Mouse (Mus musculus): Measurements from ENCODE around the gene H2afv.

DNA sequence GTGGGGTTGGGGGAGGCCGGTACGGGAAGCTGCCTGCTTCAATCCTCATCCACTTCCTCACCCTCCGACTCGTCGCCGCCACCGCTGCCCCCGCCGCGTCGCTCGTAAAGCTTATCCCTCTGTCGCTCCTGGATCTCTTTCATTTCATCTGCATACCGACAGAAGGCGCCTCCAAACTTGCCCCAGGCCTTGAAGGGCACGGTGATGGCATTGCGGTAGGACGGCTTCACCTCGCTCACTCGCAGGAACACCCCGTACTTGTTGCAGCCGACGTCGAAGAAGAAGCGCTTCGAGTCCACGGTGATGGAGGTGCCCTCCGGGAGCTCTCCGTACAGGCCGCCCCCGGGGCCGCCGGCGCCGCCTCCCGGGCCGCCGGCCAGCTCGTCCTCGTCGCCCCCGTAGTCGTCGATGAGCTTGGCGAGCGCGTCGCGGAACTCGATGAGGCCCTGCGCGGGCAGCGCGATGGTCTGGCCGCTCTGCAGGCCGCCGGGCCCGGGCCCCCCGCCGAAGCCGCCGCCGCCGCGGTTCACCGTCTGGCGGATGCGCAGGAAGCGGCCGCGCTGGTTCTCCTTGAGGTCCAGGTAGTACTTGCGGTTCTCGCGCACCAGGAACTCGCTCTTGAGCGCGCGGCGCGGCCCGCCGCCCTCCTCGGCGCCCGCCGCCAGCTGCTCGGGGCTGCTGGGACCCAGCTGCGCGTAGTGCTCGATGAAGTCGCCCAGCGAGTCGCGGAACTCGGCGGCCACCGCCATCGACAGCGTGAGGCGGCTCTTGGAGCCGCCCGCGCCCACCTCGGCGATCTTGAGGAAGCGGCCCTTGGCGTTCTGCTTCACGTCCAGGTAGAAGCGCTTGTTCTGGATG is 30.9 kb upstream of the H2afv start:
- TF ChIP-seq MAFK (IDR thresholded peaks at IDR 0.05; ENCODE audit: insufficient read depth, low read depth, low read length) (no peak), CHD2 (IDR thresholded peaks at IDR 0.05; ENCODE audit: low read depth, low read length) (no peak), ZC3H11A (IDR thresholded peaks at IDR 0.05; ENCODE audit: borderline replicate concordance, low read depth, low read length) (no peak), ZNF384 (IDR thresholded peaks at IDR 0.05; ENCODE audit: low read depth, low read length) (no peak), HCFC1 (IDR thresholded peaks at IDR 0.05; ENCODE audit: borderline replicate concordance, insufficient read depth, low read length) (no peak)
